22 mouse cellular contexts compared by ENCODE assay signal in the genomic region with DNA sequence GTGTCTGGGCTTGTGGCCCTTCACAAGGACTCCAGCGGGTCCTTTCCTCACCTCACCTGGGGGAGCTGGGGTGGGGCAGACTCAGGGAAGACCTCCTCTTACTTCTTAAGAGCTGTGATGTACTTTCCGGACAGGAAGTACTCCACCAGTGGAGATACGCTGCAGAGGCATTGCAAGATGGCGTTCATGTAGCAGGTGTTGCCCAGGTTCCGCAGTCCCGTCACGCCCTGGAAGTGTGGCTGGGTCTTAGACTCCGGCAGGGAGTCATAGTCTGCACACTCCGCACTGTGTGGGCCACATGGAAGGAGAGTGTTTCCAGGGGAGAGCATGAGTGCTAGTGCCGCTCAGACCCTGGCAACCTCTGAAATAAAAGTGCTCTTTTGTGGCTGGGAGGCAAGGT. TPM values are rescaled to one million over a fixed set of nuclear protein-coding genes. Genes with fewer than 3 reads are reported as not detected.
"Had no signal": no experiment of that assay in that cellular context is flagged by ENCODE, and none has a peak within 500 bp of the region (broad histone marks: within the 10 kb centered on the region; RNA-seq: fewer than 3 reads in every experiment).

No protein-coding gene starts in this region.

- H3K36me3 ChIP-seq: lung, embryonic 15.5 days; midbrain, embryonic 13.5 days; neural tube, embryonic 13.5 days; neural tube, embryonic 15.5 days had no signal

- H3K4me1 ChIP-seq: lung, embryonic 15.5 days; midbrain, embryonic 13.5 days; neural tube, embryonic 13.5 days; neural tube, embryonic 15.5 days had no signal

- H3K27ac ChIP-seq: lung, embryonic 15.5 days; macrophage; midbrain, embryonic 13.5 days; neural tube, embryonic 13.5 days; neural tube, embryonic 15.5 days had no signal

- H3K4me3 ChIP-seq: lung, embryonic 15.5 days; megakaryocyte, embryonic 14.5 days; midbrain, embryonic 13.5 days; myocyte; neural tube, embryonic 13.5 days; neural tube, embryonic 15.5 days had no signal

- H3K9me3 ChIP-seq: lung, embryonic 15.5 days; midbrain, embryonic 13.5 days; neural tube, embryonic 13.5 days; neural tube, embryonic 15.5 days had no signal

- DNase-seq: liver, postnatal 0 days; lung, adult 2 months; lung, postnatal 14 days; lung, postnatal 36 days; retina, postnatal 1 day; right cerebral cortex, adult 18-20 months; right cerebral cortex, postnatal 25 days; right cerebral cortex, postnatal 4 days; spleen, adult 18-20 months; thymus, adult 2 months; thymus, postnatal 25 days; thymus, postnatal 4 days had no signal

- H3K4me2 ChIP-seq: lung, embryonic 15.5 days; midbrain, embryonic 11.5 days; midbrain, embryonic 13.5 days; neural tube, embryonic 13.5 days; neural tube, embryonic 15.5 days had no signal

- H3K9ac ChIP-seq: liver, postnatal 0 days; lung, embryonic 15.5 days; midbrain, embryonic 13.5 days; neural tube, embryonic 13.5 days; neural tube, embryonic 15.5 days had no signal

- ATAC-seq: liver, postnatal 0 days; lung, postnatal 0 days; midbrain, embryonic 13.5 days; midbrain, embryonic 16.5 days had no signal

- H3K27me3 ChIP-seq: lung, embryonic 15.5 days; midbrain, embryonic 13.5 days; neural tube, embryonic 13.5 days; neural tube, embryonic 15.5 days had no signal

RNA-seq across cellular contexts. Expression of a gene that starts 3.0 kb away (rescaled TPM):
- polyA plus RNA-seq: macrophage had no signal
